Mouse (Mus musculus) layer of hippocampus, adult 9-11 months (tissue): ENCODE data around the gene 1110017D15Rik.

Experiments used
- DNase-seq: peaks from one replicate; pipeline ENCODE4 v3.0.0; 2022

1110017D15Rik gene

DNA sequence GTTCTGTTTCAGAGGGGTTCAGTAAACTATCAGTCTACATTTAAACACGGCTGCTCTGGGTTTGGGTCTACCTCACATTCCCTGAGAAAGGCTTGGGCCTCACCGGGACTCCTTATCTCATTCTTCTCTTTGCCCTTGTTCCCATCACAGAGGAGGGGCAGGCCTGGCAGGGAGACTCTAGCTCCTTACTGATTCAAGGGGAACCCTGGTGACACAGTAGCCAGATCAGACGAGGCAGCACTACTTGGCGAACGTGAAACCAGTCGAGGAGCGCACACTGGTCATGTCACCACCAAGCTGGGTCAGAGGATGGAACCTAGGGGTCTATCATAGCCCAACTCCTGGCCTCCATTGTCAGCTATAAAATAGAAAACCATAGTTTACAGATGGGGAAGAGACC is 9.1 kb downstream of the 1110017D15Rik start:
- no peak for DNase-seq

DNA sequence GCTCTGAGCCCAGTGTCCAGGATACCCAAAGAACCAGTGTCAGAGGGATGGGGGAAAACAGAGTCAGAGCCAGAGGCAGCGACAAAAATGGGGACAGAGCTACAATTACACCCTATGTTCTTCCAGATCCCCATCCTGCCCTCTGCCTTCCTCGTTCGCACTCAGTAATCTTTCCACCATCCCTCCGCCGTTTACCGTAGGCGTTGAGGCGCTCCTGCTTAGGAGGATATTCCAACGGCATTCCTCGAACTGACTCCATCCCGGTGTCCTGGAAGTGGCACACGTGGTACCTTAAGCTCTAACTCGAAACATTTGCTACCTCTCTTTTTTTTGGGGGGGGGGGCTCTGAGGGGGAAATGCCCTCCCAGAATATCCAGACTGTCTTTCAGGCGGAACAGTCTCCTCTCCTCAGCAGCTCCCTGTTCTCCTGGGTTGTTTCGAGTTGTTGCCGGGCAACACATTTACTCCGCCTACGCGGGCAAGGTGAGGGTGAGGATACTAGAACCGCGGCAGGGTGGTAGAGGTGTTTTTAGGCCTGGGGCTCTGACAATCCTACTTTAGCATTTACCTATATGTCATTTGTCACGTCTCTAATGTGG is 9.7 kb downstream of the 1110017D15Rik start:
- no peak for DNase-seq

DNA sequence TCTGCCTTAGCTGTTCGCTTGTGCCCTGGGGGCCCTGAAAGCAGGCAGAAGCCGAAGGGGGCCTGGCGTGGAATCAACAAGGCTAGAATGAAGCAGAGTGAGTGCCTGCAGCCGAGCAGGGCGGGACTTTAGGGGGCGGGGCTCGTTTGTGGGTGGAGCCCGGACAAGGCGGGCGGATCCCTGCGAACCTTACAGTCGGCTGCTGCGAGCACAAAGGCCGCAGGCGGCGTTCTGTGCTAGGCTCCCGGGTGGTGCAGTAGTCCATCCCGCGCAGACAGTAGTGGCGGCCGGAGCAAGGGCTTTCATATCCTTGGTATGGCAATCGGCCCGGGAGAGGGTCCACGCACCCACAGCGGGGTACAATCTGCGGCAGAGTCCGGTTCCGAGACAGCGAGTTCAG is 10.2 kb downstream of the 1110017D15Rik start:
- DNase-seq: peak; percentile 84

DNA sequence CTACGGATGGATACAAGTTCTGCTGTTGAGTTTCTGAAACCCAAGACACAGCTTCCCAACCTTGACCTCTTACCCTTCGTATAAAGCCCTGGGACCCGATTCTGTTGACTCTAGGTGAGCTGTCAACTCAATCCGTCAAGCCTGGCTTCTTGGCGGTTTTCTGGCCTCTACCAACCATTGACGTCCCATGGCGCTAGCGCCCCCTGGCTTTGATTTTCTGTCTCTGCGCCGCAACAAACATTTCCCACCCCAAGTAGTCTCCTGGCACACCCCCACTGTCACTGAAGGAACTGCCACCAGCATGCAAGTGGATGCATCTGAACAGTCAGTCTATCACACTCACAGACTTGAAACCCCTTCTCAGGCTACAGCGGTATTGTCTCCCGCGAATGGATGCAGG is 11.0 kb downstream of the 1110017D15Rik start:
- DNase-seq: no peak

DNA sequence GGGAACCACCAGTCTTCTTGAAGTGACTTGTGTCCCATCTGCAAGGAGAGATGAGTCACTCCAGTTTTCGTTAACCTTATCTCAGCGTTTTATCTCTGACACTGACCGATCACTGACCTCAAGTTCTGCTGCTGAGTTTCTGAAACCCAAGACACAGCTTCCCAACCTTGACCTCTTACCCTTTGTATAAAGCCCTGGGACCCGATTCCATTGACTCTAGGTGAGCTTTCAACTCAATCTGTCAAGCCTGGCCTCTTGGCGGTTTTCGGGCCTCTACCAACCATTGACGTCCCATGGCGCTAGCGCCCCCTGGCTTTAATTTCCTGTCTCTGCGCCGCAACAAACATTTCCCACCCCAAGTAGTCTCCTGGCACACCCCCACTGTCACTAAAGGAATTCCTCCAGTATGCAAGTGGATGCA is 12.0 kb downstream of the 1110017D15Rik start:
- no peak for DNase-seq

DNA sequence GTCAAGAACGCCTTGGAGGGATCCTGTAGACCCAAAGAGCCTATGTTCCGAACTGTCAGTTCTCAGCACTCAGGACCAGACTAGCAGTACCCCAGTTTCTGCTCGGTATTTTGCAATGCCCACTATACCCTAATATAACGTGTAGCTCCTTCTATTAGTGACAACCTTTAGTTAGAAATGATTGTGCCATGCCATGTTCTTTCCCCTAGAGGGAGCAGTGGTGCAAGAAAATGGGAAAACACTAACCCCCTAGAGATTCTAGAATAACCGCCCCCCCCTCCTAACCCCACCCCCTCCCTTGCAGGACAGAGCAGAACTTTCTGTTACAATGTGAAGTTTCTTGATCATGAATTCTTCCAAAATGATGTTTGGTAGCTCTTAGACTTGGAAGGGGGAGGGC is 12.8 kb downstream of the 1110017D15Rik start:
- DNase-seq: no peak

DNA sequence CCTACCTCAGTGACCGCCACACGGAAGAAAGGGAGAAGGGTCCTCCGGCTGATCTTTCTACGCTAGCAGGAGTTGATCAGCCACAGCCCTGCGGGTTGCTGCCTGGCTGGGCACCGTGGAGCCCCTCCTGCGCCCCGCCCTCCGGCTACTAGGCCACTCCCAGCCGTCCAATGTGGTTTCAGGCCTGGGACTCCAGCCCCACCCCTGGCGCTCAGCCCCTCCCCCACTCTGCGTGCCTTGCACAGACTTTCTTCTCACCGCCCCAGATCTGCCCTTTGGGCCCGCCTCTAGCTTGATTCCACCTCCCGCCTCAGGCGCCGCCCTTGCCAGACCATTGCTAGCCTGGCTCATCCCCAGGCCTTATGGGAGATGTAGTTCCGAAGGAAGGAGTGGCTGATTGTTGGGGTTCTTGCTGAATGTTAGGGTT is 14.1 kb downstream of the 1110017D15Rik start, which contains the start of gene AI464131:
Gene AI464131 (minus strand): TSS at position 91 of the 427 bp plus-strand sequence.
- peak; percentile 97 for DNase-seq

DNA sequence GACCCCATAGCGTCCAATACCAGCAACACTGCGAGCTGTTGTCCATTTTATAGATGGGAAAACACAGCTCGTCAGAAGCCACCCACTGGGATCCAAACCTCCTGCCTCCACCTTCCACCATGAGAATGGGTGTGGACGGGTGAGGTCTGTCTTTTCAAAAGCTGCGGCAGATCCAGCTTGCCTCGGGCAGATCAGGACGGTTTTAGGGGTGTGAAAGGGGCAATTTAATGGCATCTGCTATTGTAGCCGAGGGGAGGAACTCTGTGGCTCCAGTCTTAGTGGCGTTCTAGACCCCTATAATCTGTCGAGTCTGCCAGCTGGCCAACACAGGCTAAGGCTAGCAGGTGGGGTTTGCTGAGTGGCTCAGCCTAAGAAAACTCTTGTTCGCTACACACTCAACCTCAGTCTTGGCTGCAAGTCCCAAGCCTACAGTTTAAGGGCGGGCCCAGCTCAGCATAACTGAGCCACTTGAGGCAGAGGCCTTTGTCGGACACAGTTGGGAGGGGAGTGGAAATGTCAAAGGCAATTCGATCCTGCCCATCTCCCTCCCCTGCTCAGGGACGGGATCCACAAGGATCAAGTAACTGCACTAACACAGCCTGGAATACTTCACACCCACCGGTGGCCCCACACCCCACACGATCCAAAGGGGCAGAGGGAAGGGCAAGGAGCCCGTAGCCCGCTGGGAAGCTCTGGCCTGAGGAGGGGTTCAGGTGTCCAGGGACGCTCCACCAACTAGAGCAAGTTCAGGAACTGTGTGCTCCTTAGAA is 14.8 kb downstream of the 1110017D15Rik start:
- DNase-seq: no peak

DNA sequence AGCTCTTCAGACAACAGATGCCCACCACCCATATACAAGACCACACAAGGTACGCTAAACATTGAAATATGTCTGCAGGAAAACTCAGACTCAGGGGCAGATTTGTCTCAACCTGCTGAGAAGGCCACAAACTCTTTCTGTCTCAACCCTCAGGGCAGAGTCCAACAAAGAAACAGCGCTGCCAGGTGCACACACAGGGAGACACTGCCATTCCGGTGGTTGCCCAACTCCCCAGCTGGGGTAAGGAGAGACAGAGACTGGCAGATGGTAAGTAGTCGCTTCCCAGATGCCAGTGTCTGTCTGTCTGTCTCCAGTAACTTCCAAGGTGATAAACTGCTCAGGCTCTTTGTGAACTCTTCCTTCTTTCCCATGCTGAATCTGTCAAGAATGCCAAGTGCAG is 16.3 kb downstream of the 1110017D15Rik start:
- no peak for DNase-seq

DNA sequence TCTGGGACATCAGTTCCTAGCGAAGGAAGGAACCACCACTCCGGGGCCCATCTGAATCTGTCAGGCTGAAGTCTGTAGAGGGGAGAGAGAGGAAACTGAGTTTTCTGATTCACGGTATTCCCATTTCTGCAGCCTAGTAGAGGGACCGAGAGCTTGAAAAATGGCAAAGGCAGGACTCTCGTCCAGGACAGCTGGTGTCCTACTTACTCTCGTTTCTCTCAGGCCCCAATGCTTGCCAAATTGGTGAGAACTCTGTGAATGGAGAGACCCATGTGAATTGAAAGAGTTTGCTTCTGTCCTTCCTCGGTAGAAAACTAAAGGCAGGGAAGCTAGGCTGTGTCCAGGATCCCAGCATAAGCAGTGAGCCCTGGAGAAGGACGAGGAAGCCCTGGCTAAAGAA is 17.5 kb downstream of the 1110017D15Rik start:
- no peak for DNase-seq

DNA sequence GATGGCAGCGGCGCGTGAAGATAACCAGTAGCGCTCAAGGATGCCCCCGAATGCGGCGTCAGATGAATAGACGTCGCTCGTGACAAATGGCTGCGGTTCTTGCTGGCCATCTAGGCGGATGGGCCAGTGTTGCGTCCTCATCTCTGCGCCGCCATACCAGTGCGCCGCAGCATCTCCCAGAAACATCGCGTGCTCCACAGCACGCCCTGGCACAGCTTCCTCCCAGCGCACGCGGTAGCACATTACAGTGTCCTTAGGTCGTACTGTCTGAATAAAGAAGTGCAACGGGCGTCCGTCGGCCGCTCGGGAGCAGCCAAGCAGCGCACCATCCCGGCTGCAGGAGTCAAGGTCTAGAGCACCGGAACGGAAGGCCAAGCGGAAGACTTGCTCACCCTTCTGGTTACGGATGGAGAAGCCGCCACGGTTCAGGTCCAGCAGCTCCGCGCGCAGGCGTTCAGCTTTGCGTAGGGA is 18.2 kb downstream of the 1110017D15Rik start:
- DNase-seq: no peak

DNA sequence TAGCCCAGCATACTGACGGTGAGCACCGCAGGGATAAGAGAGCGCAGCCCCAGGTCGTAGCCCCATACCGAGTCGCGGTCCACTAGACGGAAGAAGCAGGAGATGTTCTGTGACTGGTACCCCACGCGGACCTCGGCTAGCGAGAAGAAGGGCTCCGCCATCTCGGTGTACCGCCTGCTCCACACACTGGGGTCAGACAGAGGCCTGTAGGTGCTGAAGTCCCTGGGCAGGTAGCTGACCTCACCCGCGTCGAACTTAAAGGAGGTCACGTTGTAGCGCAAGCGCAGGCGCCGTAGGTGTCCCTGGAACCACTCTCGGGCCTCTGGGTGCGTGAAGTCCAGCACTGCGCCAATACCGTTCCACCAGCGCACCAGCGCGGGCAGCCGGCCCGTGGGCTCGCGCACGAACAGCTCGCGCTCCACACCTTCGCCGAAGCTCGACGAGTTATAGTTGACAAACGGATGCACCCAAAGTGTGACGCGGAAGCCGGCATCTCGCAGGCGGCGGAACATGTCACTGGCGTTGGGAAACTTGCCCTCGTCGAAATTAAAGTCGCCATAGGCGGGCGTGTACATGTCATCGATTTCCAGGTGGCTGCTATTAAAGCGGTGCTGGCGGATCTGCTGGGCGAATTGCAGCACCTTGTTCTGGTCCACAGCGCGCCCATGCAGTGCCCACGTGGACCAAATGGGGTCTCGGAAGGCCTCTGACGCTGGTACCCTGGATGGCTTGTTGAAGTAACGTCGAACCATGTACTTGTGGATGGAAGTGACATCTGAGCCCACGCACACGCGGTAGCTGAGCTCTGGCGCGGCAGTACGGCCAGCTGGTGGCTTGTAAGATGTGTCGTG is 18.9 kb downstream of the 1110017D15Rik start:
- DNase-seq: no peak

DNA sequence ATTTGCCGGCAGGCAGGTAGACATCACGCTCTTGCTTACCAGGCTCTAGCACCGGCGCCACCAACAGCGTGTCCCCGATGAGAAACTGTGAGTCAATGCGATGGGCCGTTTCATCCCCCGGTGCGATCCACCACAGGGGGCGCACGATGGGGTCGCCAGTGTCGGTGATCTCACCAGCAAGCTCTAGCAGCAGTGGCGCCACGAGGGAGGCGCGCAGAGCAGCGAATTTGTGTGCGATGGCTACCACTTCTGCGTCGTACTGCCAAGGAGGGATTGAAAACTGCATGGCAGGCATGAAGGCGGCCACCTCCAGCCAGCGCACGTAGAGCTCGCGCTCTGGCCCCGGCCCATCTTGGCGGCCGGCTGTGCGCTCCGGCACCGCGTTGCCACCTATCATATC is 19.6 kb downstream of the 1110017D15Rik start:
- no peak for DNase-seq

DNA sequence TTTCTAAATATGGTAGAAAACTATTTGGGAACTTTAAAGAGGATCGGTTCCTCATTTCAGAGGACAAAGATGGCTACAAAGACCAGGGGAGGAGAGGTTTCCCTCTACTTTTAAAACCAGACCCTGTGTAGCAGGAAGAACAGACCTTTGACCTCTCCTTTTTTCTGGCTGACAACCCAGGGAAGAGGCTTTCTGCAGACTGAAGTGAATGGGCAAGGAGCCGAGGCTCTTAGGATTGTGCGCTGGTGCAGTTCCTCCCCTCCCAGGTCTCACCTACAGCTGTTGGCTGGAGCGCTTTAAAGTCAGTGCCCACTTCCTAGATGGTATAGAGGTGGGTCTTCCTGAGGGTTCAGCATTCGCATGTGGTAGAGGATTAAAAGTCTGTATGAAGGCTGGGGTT is 20.1 kb downstream of the 1110017D15Rik start:
- DNase-seq: no peak

DNA sequence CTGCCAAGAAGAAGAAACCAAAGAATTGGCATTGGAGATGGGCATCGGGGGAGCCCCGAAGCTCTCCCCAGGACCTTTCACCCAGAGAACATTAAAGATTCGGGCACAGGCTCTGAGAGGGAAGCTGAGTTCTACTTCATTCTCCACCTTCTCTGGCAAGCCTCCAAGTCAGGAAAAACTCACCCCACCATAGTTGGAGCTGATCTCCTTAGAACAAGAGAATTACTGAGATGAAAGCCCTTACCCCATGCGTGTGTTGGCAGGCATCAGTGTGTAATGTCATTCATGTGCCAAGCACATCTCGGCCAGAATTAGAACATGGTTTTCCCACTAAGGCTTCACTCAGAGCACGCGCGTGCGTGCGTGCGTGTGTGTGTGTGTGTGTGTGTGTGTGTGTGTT is 21.3 kb downstream of the 1110017D15Rik start:
- DNase-seq: peak; percentile 50

DNA sequence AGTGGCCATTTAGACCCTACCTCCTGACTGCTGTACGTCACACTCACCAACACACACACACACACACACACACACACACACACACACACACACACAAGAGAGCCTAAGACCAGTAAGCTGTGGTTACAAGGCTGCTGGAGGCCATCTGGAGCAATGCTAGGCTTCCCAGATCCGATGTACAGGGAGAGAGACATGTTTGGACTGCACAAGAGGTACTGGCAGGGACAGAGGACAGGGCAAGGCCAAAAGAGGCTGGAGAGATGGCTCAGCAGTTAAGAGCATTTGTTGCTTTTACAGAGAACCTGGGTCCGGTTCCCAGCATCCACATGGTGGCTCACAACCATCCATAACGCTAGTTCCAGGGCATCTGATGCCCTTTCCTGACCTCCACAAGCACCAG is 22.1 kb downstream of the 1110017D15Rik start:
- DNase-seq: no peak

DNA sequence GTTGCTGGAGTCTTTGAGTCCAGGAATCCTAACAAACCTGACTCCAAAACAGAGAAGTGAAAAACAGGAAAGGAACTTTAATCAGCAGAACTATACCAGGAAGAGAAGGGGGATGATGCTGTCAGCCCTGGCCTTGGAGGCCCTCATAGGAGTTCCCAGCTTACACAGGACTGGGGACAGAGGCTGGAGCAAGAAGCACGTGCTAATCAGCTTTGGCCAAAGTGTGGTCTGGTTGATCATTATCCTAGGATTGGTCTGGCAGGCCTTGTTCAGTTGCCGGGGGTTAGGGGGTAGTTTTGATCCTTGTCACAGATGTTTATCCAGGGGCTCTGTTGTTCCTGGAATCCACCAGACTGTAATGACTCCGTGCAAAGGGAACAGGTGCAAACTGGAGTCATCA is 22.8 kb downstream of the 1110017D15Rik start:
- no peak for DNase-seq

DNA sequence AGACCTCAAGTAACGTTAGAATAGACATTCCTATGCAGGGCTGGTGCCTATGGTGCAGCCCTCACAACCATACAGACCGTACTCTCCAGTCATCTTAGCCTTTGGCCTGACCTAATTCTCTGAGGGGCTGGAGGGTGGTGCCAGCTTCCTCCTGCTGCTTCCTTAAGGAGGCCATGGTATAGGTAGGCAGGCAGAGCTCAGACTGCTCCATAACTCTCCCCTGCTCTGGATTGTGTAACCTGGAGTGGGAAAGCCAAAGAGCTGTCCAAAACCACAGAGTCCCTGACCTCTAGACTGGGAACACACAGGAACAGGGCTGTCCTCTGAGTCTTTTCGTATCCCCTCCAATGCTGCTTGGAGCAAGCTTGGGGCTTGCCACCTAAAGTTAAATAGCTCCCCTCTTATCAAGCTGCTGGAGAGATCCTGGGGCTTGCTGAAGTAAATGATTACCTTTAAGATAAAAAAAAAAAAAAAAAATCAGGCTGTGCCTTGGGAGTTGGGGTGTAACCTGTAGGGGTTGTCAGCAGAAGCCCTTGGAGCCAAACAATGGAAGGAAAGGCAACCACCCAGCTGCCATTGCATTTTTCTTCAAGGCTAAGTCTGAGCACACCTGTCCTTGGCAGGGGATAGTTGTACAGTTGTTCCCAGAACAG is 23.5 kb downstream of the 1110017D15Rik start:
- DNase-seq: no peak

DNA sequence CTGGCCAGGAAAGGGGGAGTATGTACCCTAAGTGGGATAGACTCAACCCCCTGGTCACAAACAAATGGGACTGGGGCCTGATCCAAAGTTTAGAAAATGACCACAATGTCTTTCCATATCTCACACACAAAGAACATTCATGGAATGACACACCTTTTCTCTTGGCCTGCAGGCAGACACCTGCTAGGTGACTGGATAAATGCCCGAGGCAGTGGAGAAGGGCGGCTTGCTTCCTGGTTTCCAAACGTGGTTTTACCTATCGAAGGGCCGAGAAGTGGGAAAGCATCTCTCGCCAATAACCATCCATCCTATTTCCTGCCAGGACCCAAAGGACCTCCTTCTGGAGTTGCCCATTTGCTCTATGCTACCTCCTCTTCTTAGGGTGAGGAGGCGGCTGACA is 24.2 kb downstream of the 1110017D15Rik start:
- DNase-seq: no peak

DNA sequence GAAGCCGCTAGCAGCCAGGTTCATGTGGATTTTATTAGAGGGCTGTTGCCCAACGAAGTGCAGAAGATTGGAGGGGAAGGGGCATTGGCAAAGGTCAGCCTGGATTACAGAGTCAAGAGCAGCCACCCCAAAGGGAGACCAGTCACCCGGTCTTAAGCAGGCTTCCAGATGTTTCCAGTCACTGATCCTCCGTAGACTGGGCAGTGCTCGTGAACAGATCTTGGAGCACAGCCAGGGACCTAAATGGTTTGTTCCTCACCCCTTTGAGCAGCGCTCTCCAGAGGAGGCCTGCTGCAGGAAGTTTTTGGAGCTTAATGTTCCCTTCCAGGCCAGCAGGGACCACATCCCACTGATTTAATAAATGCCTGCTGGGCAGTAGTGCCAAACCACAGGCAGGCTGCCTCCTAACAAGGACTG is 35.5 kb downstream of the 1110017D15Rik start:
- no peak for DNase-seq

DNA sequence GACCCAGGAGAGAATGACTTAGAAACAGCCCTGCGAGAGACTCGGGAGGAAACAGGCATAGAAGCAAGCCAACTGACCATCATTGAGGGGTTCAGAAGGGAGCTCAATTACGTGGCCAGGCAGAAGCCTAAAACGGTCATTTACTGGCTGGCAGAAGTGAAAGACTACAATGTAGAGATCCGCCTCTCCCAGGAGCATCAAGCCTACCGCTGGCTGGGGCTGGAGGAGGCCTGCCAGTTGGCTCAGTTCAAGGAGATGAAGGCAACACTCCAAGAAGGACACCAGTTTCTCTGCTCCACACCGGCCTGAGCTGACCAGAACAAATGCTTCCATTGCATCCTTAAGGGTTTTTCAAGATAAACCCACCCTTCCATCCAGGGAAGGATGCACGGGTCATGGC is 36.9 kb downstream of the 1110017D15Rik start:
- no peak for DNase-seq

DNA sequence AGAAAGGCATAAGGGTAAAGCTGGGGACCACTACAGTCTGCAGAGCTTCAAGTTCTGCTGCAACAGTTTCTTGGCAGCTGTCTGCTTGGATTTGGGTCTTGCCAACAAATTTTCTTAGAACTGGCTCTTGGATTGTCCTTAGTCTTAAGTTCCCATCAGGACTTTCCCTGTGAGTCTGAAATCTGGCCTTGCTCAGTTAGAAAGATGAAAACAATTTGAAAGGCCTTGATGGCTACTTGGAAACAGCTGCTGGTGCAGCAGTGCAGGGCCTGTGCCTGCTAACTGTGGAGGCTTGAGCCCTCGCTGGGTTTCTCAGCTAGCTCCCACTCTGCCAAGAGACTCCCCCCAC is 37.7 kb downstream of the 1110017D15Rik start:
- DNase-seq: peak; percentile 17
